Mouse (Mus musculus) cerebellum, adult 2 months (tissue): ENCODE data around the gene Olfr1380.
"Not testable (repeated sequence)": the region's sequence is repeated elsewhere in the genome, so short reads cannot be mapped to it uniquely, and the experiment has no call there.

Source experiments
- CTCF ChIP-seq: fragments of 200-500 bp; IDR thresholded peaks from 2 replicates; pipeline ENCODE4 v1.5.1; 2011; ENCODE audit warnings: low read depth, mild to moderate bottlenecking, control low read depth, low read length, moderate library complexity, borderline replicate concordance; ENCODE audit not compliant: insufficient read depth
- POLR2A ChIP-seq: fragments of 200-500 bp; IDR thresholded peaks from 2 replicates; pipeline ENCODE4 v1.6.1; 2011; ENCODE audit warnings: low read length, control low read depth, borderline replicate concordance; ENCODE audit not compliant: insufficient read depth

DNA sequence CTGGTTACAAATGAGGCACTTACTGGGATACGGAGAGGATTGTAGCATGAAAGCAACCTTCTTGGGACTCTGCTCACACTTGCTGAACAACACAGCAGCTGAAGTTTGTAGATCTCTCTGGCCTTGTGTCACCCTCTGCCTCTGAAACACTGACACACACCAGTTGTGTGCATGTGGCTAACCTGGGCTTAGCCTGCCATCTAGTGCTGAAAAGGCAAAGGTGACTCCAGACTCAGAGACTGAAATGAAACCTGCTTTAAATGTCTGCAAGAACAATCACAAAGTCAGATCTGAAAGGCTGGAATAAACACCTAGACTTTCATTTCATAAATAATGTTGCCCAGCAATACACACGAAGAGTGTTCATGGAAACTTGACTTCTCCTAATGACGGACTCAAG is 2.6 kb upstream of the Olfr1380 start:
- TF ChIP-seq CTCF, POLR2A: not testable (repeated sequence)
